Mouse (Mus musculus) left cerebral cortex, postnatal 36 days (tissue): Measurements from ENCODE around the gene Zfp747. TPM values are rescaled to one million over a fixed set of nuclear protein-coding genes. Genes with fewer than 3 reads are reported as not detected.
"Not testable (repeated sequence)": the region's sequence is repeated elsewhere in the genome, so short reads cannot be mapped to it uniquely, and the experiment has no call there.

Source experiments
- DNase-seq, 2 experiments: peaks; one replicate each; pipeline ENCODE4 v3.0.0; 2021 to 2022; ENCODE audit warnings: low spot score in 2 of 2, mixed read lengths in 1 of 2
- intact Hi-C: fragments of 180-260 bp; cut with DNase I; formaldehyde crosslinking; loops from one replicate; pipeline ENCODE4 v1.15.1; 2025
- total RNA-seq, 2 experiments: library from RNA; stranded (reverse); gene quantifications; 2 replicates each; pipeline ENCODE4 v1.2.3; 2021

Gene Zfp747
- total RNA-seq, 2 experiments from 2014 or later, result 5.7 to 7.2 TPM

DNA sequence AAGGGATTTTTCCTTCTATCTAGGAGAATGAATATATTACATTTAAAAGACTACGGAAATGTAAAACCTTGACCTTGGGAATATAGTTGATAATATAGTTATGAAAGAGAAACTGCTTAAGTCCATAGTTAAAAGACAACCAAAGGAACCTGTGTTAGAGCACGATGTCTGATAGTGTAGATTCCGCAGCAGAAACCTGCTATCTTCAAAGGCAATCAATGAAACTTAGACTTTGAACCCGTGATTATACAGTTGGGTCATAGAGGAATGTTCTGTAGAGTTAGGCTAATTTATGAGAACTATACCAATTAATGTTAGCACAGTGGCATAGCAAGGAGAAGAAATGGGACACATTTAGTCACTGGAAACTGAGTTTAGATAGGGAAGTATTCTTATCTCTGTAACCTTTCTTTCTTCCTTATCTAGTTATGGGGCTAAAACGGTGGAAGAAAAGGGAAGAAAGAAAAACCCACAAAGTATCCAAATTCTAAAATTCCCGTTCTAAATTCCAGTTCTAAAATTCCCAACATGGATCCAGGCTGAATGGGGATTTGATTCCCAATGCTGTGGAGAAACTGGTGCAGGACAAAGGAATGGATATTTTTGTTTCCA lies 2.6 kb upstream of the Zfp747 start:
- no peak for DNase-seq
- intact Hi-C loops, result loop anchor here (1.0 kb wide), 1 partner anchor 10 kb away; no protein-coding TSS in a partner anchor

DNA sequence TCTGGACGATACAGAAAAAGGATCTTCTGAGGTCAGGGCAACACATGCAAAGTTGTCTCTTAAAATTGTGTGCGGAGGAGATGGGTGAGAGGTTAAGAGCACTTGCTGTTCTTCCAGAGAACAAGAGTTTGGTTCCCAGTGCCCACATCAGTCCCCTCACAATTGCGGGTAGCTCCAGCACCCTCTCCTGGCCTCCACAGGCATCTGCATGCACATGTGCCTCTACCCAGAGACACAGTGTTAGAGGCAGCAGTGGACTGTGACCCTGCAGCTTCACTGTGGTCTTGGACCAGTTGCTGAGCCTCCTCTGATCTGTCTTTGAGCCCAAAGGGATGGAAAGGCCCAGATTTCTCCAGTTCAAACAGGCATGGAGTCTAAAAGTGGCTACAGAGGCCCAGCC lies 4.0 kb downstream of the Zfp747 start:
- DNase-seq, intact Hi-C loops: not testable (repeated sequence)

- no peak for DNase-seq
- intact Hi-C loops, result no loop called here
These were observed 4.6 kb downstream of the Zfp747 start for GRCm38 (mm10) chr7:127371213-127371612.

- DNase-seq, result no peak
- intact Hi-C loops, result no loop called here
These were observed 9.6 kb downstream of the Zfp747 start for GRCm38 (mm10) chr7:127366249-127366648.

GRCm38 (mm10) chr7:127364166-127364565 lies 11.7 kb downstream of the Zfp747 start:
- DNase-seq, result no peak
- intact Hi-C loops, result loop anchor here (5.0 kb wide), 2 partner anchors 53 to 108 kb away; no protein-coding TSS in a partner anchor

GRCm38 (mm10) chr7:127363475-127363921 lies 12.4 kb downstream of the Zfp747 start:
- peak; percentile 34 to 55 for DNase-seq
- intact Hi-C loops, result loop anchor here (5.0 kb wide), 2 partner anchors 54 to 109 kb away; no protein-coding TSS in a partner anchor

- intact Hi-C loops, result loop anchor here (5.0 kb wide), 2 partner anchors 55 to 110 kb away; no protein-coding TSS in a partner anchor
- not testable (repeated sequence) for DNase-seq
These were observed 13.4 kb downstream of the Zfp747 start for GRCm38 (mm10) chr7:127362418-127362817.

DNA sequence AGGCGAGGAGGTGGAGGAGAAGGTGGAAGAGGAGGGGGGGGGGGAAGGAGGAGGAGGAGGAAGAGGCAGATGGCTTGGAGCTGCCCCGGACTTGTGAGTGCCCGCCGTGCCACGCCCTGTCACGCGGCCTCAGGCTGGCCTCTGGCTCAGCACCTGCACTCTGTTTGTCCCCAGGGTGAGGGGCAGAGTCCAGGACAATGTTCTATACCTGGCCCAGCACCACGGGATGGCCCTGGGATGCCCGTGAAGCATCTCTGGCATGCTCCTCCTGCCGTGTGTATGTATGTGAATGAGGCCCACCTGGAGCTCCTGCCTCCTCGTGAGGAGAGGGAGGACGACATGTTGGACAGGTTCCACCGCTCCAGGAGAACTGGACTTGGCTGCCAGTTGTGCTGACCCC lies 14.4 kb downstream of the Zfp747 start:
- intact Hi-C loops, result loop anchor here (5.0 kb wide), 2 partner anchors 56 to 111 kb away; no protein-coding TSS in a partner anchor
- DNase-seq, result no peak

DNA sequence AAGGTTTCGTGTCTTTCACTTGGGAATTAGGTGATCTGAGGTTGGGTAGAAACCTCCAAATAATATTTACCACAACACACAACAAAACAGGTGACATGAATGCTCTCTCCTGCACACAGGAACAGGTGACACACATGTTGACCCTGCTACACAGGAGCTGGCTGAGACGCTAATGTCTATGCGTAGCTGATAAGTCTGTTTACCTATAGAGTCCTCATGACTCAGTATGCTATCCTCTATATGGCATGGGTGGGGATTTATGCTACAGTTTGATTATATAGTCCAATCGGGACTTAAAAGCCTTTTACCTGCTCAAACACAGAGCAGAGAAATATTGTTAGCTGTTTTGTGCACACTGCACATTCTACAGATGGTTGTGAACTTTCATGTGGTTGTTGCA lies 15.6 kb downstream of the Zfp747 start:
- no peak for DNase-seq
- intact Hi-C loops, result loop anchor here (5.0 kb wide), 2 partner anchors 57 to 112 kb away; no protein-coding TSS in a partner anchor

DNA sequence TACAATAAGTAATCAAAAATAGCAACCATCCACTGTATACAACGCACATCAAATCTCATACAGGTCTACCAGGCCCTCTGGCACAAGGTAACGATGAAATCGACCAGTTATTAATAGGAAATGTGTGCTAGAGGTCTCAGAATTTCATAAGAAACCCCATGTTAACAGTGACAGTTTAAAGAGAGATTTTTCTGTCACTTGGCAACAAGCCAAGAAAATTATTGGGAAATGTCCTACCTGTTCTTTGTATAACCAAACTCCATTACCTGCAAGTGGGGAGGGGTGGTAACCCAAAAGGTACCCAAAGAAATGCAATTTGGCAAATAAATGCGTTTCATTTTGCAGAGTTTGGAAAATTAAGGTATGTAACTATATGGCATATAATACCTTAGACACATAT lies 17.4 kb downstream of the Zfp747 start:
- DNase-seq, result no peak
- intact Hi-C loops, result no loop called here

- intact Hi-C loops, result no loop called here
- DNase-seq, result no peak
These were observed 18.0 kb downstream of the Zfp747 start for GRCm38 (mm10) chr7:127357871-127358270.

DNA sequence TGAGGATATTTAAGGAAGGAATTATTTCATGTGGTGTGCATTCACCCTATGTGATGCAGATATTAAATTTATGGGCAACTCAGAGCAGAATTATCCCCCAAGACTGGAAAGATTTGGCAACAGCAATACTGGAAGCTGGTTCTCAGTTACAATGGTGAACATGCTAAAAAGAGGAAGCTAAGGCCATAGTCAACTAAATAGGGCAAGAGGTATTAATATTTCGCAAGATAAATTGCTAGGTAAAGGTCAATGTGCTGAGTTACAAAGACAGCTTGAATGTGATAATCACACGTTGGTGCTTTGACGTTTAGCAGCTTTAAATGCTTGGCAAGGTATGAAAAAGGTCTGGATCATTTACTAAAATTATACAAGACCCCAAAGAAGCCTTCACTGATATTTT lies 20.1 kb downstream of the Zfp747 start:
- intact Hi-C loops, result no loop called here
- DNase-seq, result no peak

DNA sequence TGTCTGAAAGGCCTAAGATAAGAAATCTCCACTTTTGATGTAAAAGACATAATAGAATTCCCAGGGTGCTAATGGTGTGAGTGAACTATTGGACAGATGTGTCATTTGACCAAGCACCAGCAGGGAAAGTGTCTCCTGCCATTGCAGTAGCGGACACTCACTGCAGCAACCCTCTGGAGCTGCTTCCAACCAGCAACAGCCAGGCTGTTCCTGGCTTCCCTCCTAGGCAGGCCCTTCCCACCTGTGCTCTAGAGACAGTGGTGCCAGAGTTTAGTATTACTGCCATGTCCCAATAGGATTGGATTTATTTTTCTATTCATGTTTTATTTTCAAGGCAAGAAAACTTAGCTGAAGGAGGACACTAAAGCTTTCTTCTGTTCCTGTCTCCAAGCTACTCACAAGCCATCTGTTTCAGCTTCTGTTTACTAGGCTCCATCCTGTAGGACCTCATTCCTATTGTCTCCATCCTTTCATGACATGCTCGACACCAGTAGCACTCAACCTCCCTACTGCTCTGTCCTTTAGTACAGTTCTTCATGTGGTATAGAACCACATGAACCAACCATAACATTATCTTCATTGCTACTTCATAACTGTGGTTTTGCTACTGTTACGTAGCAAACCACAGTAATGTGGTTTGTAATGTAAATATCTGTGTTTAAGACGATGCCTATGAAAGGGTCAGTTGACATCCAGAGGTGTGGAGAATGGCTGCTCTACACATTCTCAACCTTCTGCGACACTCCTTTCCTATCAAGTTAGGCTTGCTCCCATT lies 24.4 kb downstream of the Zfp747 start:
- no peak for DNase-seq
- intact Hi-C loops, result no loop called here

- intact Hi-C loops, result loop anchor here (5.0 kb wide), 1 partner anchor 84 kb away; the partner anchor contains the start of gene Dctpp1
- DNase-seq, result no peak
These were observed 29.2 kb downstream of the Zfp747 start for GRCm38 (mm10) chr7:127346676-127347075.

- peak; percentile 90 to 92 for DNase-seq
- intact Hi-C loops, result loop anchor here (5.0 kb wide), 1 partner anchor 83 kb away; the partner anchor contains the start of gene Dctpp1
These were observed 30.1 kb downstream of the Zfp747 start, which contains the start of gene Zfp768 for GRCm38 (mm10) chr7:127345512-127346325. TSS of gene Zfp768 (minus strand) at chr7:127345589.

- intact Hi-C loops, result loop anchor here (5.0 kb wide), 1 partner anchor 83 kb away; the partner anchor contains the start of gene Dctpp1
- no peak for DNase-seq
These were observed 30.8 kb downstream of the Zfp747 start for GRCm38 (mm10) chr7:127345092-127345491.

DNA sequence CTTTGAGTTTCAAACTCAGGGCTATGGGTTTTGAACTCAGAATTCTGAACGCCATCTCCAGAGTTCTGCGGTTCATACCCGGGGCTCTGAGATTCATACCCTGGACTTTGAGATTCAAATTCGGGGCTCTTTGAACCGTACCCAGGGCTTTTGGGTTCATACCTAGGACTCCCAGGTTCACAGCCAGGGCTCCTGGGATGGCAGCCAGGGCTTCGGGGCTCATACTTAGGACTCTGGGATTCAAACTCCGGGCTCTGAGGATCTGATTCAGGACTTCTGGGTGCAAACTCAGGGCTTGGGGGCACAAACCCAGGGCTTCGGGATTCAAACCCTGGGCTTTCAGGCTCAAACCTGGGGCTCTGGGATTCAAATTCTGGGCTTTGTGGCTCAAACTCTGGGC lies 31.5 kb downstream of the Zfp747 start:
- DNase-seq, result no peak
- intact Hi-C loops, result loop anchor here (5.0 kb wide), 1 partner anchor 37 kb away; no protein-coding TSS in a partner anchor

DNA sequence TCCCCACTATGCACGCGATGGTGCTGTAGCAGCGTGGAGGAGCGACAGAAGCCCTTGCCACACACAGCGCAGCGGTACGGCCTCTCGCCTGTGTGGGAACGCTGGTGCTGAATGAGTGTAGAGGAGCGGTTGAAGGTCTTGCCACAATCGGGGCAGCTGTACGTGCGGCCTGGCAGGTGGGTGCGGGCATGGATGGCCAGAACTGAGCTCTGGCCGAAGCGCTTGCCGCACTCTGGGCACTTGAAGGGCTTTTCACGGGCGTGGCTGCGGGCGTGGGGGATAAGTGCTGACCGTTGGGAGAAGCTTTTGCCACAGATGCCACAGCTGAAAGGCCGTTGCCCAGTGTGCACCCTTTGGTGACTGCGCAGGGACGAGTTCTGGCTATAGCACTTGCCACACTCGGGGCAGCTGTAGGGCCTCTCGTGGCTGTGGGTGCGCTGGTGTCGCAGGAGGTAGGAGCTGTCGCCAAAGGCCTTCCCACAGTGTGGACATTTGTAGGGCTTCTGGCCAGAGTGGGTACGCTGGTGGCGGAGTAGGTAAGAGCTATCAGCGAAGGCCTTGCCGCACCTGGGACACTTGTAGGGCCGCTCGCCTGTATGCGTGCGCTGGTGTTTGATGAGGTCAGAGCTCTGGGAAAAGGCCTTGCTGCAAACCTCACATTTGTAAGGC lies 32.4 kb downstream of the Zfp747 start:
- intact Hi-C loops, result loop anchor here (5.0 kb wide), 1 partner anchor 36 kb away; no protein-coding TSS in a partner anchor
- no peak for DNase-seq

DNA sequence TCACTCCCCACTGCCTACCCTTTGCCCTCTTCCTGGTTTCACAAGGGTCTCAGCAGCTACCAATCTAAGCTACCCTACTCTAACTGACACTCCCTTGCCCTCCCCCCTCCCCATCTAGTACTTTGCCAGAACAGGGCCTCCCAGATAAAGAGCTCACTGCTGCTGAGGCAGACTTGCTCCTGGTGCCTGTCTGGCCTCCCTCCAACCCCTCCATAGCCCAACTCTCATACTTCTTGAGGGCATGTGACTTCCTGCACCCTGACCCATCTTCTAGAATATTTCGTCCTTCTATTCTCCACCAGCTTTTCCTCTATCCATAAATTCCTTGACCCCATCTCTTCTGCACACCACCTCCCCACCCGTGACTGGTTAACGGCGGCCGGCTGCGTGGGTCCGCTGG lies 33.0 kb downstream of the Zfp747 start:
- intact Hi-C loops, result loop anchor here (5.0 kb wide), 1 partner anchor 36 kb away; no protein-coding TSS in a partner anchor
- DNase-seq, result no peak
